Mouse (Mus musculus) ES-E14 (cell line): ENCODE measurements at regions not wholly inside any gene's neighbourhood (a gene's known extent, or its start where the extent isn't known, plus 50 kb on each side); places are given as distances from the start of the nearest gene placed in this dataset.

Experiments
- DNase-seq: peaks from one replicate; pipeline ENCODE4 v3.0.0-alpha.2; 2013; ENCODE audit warnings: low read depth, low spot score
- H3K27ac ChIP-seq: 2 replicates; pipeline ENCODE4 v1.5.1; 2012; ENCODE audit warnings: low read depth, mild to moderate bottlenecking, low read length, moderate library complexity, mixed read lengths; ENCODE audit not compliant: poor library complexity, insufficient read depth, severe bottlenecking
- H3K36me3 ChIP-seq: 2 replicates; pipeline ENCODE4 v1.6.1; 2012; ENCODE audit warnings: mild to moderate bottlenecking, low read length, moderate library complexity, mixed read lengths; ENCODE audit not compliant: control insufficient read depth, poor library complexity, insufficient read depth, severe bottlenecking
- H3K4me1 ChIP-seq, 2 experiments: fragments of 150-350 bp in 1 of 2; sonication (generic) in 1 of 2; 2 replicates each; pipeline ENCODE4 v1.6.1; 2012; ENCODE audit warnings: low read length in 2 of 2, mild to moderate bottlenecking in 1 of 2, mixed read lengths in 1 of 2; ENCODE audit not compliant: control insufficient read depth in 2 of 2, insufficient read depth in 2 of 2, poor library complexity in 1 of 2
- H3K4me3 ChIP-seq, 2 experiments: fragments of 150-350 bp in 1 of 2; sonication (generic) in 1 of 2; 2 replicates each; pipeline ENCODE4 v1.5.1; 2012; ENCODE audit warnings: low read length in 2 of 2, low read depth in 1 of 2, mild to moderate bottlenecking in 1 of 2, mixed read lengths in 1 of 2; ENCODE audit not compliant: insufficient read depth in 1 of 2, poor library complexity in 1 of 2, severe bottlenecking in 1 of 2
- H3K9ac ChIP-seq: 2 replicates; pipeline ENCODE4 v1.6.1; 2012; ENCODE audit warnings: low read depth, mild to moderate bottlenecking, low read length, mixed read lengths; ENCODE audit not compliant: poor library complexity, insufficient read depth, severe bottlenecking
- H3K9me3 ChIP-seq: fragments of 150-350 bp; sonication (generic); 2 replicates; pipeline ENCODE4 v1.6.1; 2012; ENCODE audit warnings: low read depth, mild to moderate bottlenecking, low read length; ENCODE audit not compliant: control insufficient read depth, insufficient read depth
- CHD2 ChIP-seq: IDR thresholded peaks from 2 replicates; pipeline ENCODE4 v1.6.1; 2014; ENCODE audit warnings: mild to moderate bottlenecking, low read depth, low read length, inconsistent platforms
- HCFC1 ChIP-seq: IDR thresholded peaks from 2 replicates; pipeline ENCODE4 v1.6.1; 2012; ENCODE audit warnings: low read length, inconsistent platforms, borderline replicate concordance; ENCODE audit not compliant: insufficient read depth
- MAFK ChIP-seq: IDR thresholded peaks from 2 replicates; pipeline ENCODE4 v1.6.1; 2014; ENCODE audit warnings: mild to moderate bottlenecking, low read depth, low read length, inconsistent platforms; ENCODE audit not compliant: insufficient read depth
- ZC3H11A ChIP-seq: IDR thresholded peaks from 2 replicates; pipeline ENCODE4 v1.6.1; 2012; ENCODE audit warnings: low read depth, mild to moderate bottlenecking, inconsistent platforms, low read length, borderline replicate concordance
- ZNF384 ChIP-seq: IDR thresholded peaks from 2 replicates; pipeline ENCODE4 v1.6.1; 2012; ENCODE audit warnings: low read depth, low read length, inconsistent platforms
- in situ Hi-C, 2 experiments: fragments of 600-800 bp; cut with MboI; formaldehyde crosslinking; loops; one replicate each; pipeline ENCODE4 v1.15.1; 2025; ENCODE audit warnings: low sequenced_read_pairs in 2 of 2, inconsistent platforms in 1 of 2; ENCODE audit not compliant: unreplicated experiment in 2 of 2

DNA sequence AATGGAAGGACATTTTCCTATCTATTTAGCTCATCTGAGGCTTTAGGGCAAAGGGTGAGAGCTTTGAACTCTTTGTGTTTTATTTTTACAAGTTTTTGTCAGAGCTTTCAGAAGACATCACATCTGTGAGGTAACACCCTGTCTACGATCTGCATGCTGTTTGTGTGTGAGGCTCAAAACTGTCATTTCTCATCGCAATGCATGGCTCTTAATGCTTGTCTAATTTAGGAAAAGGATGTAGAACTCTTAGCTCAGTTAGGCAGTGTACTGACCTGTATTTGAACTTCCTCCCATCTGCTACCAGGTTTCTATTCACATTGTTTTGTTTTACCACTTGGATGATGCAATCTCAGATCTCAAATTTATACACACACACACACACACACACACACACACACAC, 1083.3 kb upstream of the Slc10a2 start:
- in situ Hi-C loops: no loop called here
- TF ChIP-seq MAFK (no peak), CHD2 (no peak), HCFC1 (no peak), ZNF384 (no peak), ZC3H11A (no peak)
- H3K9me3 ChIP-seq: no peaks in the 10 kb centered on the region
- no peak for DNase-seq
- no peaks in the 10 kb centered on the region for H3K36me3 ChIP-seq
- H3K4me3 ChIP-seq: no peak overlapping the region
- no peak overlapping the region for H3K27ac ChIP-seq
- H3K9ac ChIP-seq: no peak overlapping the region
- H3K4me1 ChIP-seq: no peaks in the 10 kb centered on the region

DNA sequence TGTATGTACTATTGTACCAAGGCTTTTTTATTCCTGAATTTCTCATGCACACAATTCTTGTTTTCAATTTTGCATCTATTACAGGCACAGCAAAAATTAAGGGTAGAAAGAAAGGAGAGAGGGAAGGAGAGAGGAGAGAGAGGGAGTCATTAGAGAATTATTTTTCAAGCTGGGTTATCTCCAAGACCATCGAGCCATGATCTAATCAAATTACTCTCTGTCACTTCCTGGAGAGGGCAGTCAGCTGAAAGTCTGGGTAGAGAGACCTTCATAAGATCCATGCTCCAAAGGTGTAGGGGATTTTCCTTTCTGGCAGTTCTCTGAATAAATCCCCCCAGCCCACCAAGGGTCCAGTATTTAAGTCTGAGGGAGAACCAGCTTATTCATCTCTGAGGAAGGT, 1081.4 kb upstream of the Slc10a2 start:
- TF ChIP-seq ZC3H11A (no peak), CHD2 (no peak), ZNF384 (no peak), HCFC1 (no peak), MAFK (no peak)
- no peak overlapping the region for H3K9ac ChIP-seq
- H3K36me3 ChIP-seq: no peaks in the 10 kb centered on the region
- in situ Hi-C loops: no loop called here
- DNase-seq: no peak
- H3K9me3 ChIP-seq: no peaks in the 10 kb centered on the region
- no peaks in the 10 kb centered on the region for H3K4me1 ChIP-seq
- H3K4me3 ChIP-seq: no peak overlapping the region
- no peak overlapping the region for H3K27ac ChIP-seq

GRCm38 (mm10) chr8:6179602-6180001, 1074.5 kb upstream of the Slc10a2 start:
- in situ Hi-C loops: no loop called here
- Histone ChIP-seq H3K9me3 (no peaks in the 10 kb centered on the region), H3K36me3 (no peaks in the 10 kb centered on the region), H3K9ac (no peak overlapping the region), H3K27ac (no peak overlapping the region), H3K4me1 (no peaks in the 10 kb centered on the region), H3K4me3 (no peak overlapping the region)
- no peak for DNase-seq
- TF ChIP-seq ZNF384 (no peak), CHD2 (no peak), HCFC1 (no peak), ZC3H11A (no peak), MAFK (no peak)

DNA sequence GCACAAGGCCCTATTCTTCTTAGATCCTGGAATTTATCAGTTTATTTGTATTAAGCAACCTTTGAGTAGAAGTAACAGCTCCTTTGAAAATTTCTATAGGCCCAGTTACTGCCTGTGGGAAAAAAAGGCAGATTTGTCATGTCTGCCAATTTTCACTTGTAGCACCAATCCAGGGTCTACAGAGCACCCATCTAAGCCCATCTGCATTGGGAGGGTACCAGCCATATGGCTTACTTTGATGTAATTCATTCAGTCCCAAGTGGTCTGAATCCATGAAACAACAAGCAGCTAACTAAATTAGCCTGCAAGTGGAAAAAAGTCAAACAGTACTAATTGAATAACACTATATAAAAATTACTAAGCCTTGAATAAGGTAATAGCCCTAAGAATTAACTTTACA, 1061.3 kb upstream of the Slc10a2 start:
- Histone ChIP-seq H3K27ac (no peak overlapping the region), H3K9ac (no peak overlapping the region), H3K4me1 (no peaks in the 10 kb centered on the region), H3K4me3 (no peak overlapping the region), H3K36me3 (no peaks in the 10 kb centered on the region), H3K9me3 (no peaks in the 10 kb centered on the region)
- DNase-seq: no peak
- in situ Hi-C loops: no loop called here
- no peak for TF ChIP-seq ZNF384
- TF ChIP-seq MAFK: no peak
- TF ChIP-seq ZC3H11A: no peak
- no peak for TF ChIP-seq HCFC1
- TF ChIP-seq CHD2: no peak

DNA sequence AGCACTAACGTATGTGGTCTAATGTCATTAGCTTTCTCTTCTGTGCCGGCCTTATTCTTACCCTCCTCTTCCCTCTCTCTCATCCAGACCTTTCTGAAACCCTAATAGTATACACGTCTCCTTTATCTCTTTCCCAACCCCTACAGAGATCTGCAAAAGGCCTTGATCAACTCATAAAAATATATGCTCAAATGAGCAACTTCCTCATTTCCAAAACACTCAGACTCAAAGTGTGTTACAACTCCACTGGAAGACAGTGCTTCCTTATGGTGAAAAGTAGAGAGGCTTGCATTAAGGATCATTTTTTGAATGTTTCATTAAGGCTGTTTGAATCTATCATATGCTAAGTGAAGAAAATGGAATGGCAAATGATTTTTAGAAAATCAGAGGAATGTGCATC, 1060.1 kb upstream of the Slc10a2 start:
- no peak overlapping the region for H3K27ac ChIP-seq
- no peaks in the 10 kb centered on the region for H3K9me3 ChIP-seq
- in situ Hi-C loops: no loop called here
- TF ChIP-seq CHD2 (no peak), ZC3H11A (no peak), HCFC1 (no peak)
- H3K4me1 ChIP-seq: no peaks in the 10 kb centered on the region
- no peak overlapping the region for H3K4me3 ChIP-seq
- no peak overlapping the region for H3K9ac ChIP-seq
- no peaks in the 10 kb centered on the region for H3K36me3 ChIP-seq
- DNase-seq: no peak
